Mouse (Mus musculus) stomach, postnatal 0 days (tissue): ENCODE results near the gene Sbpl.

ENCODE experiments used
- CTCF ChIP-seq: IDR thresholded peaks from 2 replicates; pipeline ENCODE4 v1.5.1; 2016; ENCODE audit warnings: antibody characterized with exemption, low read depth, mild to moderate bottlenecking, moderate library complexity
- EP300 ChIP-seq: optimal IDR thresholded peaks from 2 replicates; pipeline ENCODE3; 2016; ENCODE audit warnings: antibody characterized with exemption

GRCm38 (mm10) chr17:23984989-23985388 is 29.9 kb upstream of the Sbpl start:
- TF ChIP-seq EP300 (no peak), CTCF (no peak)
